Mouse (Mus musculus): Measurements from ENCODE around the gene Ppia.
"Not testable (repeated sequence)": the region's sequence is repeated elsewhere in the genome, so short reads cannot be mapped to it uniquely, and the experiment has no call there.

Ppia gene

DNA sequence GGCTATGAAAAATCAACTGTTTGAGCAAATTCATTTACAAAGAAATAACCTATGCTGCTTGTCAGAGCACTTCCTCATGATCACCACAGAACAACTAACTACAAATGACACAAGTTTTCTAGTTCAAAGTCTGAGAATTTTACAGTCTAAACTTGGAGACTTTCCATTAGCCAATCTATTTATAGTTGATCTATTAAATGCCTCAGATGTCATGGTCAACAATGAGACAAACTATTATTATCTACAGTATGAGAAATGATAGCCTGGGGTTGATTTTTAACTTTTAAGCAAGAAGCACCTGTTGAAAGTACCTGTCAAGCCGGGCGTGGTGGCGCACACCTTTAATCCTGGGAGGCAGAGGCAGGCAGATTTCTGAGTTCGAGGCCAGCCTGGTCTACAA is 27.3 kb downstream of the Ppia start:
- no peak for DNase-seq (ENCODE audit: low read depth, low spot score)

- DNase-seq (ENCODE audit: low read depth, low spot score), result peak; percentile 21
Observed at GRCm38 (mm10) chr11:6443102-6443501, 27.9 kb downstream of the Ppia start.

GRCm38 (mm10) chr11:6443727-6444076 is 28.5 kb downstream of the Ppia start:
- peak; percentile 33 for DNase-seq (ENCODE audit: low read depth, low spot score)

DNA sequence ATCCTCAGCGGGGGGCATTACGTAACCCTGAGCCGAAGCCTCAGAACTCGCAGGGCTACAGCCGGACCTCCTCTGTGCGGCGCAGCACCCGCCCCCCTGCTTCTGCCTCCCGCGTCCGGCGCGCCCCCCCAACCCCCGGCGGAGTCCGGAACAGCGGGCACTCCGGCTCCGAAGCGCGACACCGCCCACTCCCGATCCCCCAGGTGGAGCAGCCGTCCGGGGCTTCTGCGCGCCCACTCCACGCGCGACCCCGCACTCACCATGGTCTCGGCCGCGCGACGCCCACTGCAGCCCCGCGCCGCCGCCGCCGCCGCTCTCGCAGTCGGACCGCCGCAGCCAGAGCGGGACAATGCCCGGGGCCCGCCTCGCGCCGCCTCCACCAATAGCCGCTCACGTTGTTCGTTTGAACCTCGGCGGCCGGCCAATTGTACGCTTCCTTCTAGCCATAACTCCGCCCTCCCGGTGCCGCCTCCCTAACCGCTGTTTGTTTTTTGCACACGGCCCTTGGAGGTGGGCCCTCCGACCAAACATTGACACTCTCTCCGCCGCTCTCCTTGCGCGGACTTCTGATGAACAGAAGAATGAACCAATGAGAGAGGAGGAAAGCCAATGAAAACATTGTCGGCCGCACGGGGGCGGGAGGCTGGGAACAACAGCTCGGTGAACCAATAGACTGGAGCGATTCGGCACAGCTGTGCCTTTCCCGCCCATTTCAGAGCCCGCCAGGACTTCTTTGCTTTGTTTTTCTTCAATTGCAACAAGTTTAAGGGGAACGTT is 29.0 kb downstream of the Ppia start, which contains the start of gene H2afv:
TSS of gene H2afv (minus strand) at position 367 of the 777 bp plus-strand sequence.
- peak; percentile 99 for DNase-seq (ENCODE audit: low read depth, low spot score)

DNA sequence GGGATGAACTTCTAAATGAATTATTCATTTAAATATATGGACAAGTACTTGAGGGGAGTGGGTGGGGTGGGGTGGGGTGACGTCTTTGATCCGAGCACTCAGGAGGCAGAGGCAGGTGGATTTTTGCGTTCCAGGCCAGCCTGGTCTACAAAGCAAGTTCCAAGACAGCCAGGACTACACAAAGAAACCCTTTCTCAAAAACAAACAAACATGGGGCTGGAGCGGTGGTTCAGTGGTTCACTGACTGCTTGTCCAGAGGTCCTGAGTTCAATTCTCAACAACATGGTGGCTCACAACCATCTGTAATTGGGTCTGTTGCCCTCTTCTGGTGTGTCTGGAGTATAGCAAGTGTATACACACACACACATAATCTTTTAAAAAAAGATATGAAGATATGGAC is 30.2 kb downstream of the Ppia start:
- no peak for DNase-seq (ENCODE audit: low read depth, low spot score)

DNA sequence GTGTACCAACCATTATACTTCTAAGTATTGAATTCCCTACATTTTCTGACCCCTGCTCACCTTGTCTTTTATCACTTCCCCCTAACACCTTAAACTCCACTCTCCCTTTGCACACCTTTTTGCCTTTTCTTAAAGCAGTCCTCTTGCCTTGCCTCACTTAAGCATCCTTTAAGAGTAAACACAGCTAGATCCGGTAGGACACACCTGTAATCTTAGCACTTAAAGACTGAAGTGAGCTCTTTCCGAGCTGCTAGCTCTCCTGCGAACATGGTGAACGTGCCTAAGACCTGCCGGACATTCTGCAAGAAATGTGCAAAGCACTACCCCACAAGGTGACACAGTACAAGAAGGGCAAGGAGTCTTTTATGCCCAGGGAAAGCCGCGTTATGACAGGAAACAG is 30.7 kb downstream of the Ppia start:
- DNase-seq (ENCODE audit: low read depth, low spot score), result no peak

GRCm38 (mm10) chr11:6447493-6447892 is 32.2 kb downstream of the Ppia start:
- no peak for DNase-seq (ENCODE audit: low read depth, low spot score)

DNA sequence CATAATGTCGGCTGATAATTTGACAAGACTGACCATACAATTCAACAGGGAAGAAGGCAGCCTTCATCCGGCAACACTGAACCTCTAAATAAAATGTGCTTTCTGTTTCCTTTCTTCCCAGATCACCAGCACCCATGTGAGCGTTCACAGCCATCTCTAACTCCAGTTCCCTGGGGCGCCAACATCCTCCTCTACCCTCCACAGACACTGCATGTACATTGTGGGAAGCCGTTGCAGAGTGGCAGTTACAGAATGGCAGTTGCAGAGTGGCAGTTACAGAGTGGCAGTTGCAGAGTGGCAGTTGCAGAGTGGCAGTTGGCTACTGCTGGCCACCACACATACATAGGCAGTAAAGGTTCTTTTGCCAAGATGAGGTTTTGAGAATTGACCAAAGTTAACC is 32.9 kb downstream of the Ppia start:
- DNase-seq (ENCODE audit: low read depth, low spot score), result not testable (repeated sequence)

DNA sequence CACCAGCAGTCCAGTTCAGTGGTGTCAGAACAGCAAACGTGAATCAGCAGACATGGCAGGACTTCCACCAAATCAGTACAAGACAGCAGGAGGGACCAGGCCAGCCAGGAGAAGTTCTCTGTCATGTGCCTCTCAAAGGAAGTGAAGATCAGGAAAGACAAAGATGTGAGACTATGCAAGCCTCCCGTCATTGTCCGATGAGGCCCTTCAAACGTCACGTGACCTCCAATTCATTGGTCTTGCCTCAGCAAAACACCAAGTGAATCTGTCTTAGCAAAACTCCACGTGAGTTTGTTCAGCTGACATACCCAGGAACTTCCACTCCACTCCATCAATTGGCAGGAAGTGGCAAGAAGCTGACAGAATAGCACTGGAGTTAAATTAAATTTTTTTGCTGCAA is 40.8 kb downstream of the Ppia start:
- no peak for DNase-seq (ENCODE audit: low read depth, low spot score)

DNA sequence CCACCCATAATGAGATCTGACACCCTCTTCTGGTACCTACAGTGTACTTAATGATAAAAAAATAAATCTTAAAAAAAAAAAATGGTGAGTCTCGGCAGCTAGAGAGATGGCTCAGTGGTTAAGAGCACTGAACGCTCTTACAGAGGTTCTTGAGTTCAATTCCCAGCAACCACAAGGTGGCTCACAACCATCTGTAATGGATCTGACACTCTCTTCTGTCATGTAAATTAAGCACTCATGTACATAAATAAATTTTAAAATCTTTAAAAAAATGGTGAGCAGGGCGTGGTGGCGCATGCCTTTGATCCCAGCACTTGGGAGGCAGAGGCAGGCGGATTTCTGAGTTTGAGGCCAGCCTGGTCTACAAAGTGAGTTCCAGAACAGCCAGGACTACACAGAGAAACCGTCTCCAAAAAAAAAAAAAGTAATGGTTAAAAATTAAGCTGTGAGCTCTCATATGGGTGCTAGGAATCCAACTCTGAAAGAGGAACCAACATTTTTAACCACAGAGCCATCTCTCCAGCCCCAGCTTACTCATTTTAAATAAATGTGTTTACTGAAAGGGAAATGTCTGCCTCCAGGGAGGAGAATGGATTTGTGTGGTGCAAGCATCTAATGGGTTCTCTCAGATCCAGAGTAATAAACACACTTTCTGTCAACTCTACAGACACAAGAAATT is 48.1 kb downstream of the Ppia start:
- DNase-seq (ENCODE audit: low read depth, low spot score), result no peak

DNA sequence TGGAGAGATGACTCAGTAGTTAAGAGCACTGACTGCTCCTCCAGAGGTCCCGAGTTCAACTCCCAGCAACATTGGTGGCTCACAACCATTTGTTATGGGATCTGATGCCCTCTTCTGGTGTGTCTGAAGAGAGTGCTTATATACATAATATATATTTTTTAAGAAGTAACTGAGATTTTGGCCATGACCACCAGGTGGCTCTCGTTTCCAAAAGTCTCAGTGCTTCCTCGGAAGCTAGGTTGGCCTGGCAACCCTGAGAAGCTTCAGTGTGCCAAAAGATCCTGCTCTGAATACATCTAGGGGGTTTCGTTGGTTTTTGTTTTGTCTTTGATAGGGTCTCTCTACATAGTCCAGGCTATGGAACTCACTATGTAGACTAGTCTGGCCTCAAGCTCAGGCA is 49.9 kb downstream of the Ppia start:
- peak; percentile 44 for DNase-seq (ENCODE audit: low read depth, low spot score)

- DNase-seq (ENCODE audit: low read depth, low spot score), result no peak
Observed at GRCm38 (mm10) chr11:6468541-6468940, 53.3 kb downstream of the Ppia start.
